Mouse (Mus musculus) inflammation-experienced regulatory T-cells, adult 6 months (primary cell): ENCODE data around the gene Letm1. TPM values are rescaled to one million over a fixed set of nuclear protein-coding genes. Genes with fewer than 3 reads are reported as not detected.

Source experiments
- ATAC-seq: one replicate; pipeline ENCODE4 v1.8.0; 2017
- polyA plus RNA-seq, 3 experiments: library from polyadenylated mRNA; unstranded; fragments of 100-300 nt; shearing (Covaris generic); gene quantifications; one replicate each; pipeline ENCODE4 v1.2.1; 2017

Gene Letm1
- polyA plus RNA-seq, 3 experiments from 2014 or later, result 9.1 to 21.2 (median 19.4) TPM

- ATAC-seq, result no peak
Observed at GRCm38 (mm10) chr5:33705612-33706349, 76.8 kb downstream of the Letm1 start.

DNA sequence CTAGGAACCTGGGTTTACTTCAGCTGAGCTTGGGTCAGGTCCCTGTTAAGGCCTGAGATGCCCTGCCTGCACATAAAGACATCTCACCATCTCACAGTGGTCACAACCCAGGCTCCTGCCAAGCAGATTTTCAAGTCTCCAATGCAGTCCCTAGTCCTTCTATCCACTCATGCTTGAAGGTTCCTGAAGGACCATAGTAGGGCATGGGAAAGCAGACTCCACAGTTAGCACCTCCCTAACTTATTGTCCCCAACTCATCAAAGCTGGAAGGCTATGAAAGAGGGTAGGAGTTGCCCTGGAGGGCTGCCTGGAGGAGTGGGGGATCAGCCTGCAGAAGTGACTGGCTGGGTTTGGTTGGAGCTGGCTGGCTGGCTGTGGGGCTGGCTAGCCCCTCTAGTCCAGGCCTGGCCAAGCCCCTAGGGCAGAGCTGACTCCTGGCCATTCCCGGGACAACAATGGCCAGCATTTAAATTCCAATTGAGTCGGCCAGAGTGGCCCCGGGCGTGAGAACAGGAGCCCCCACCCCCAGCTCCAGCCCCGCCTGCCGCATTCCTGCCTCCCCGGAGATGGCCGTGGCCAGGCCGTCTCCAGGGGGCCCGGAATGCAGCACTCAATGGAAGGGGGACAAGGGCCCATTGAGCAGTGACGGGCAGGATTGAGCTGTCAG lies 77.5 kb downstream of the Letm1 start:
- no peak for ATAC-seq

GRCm38 (mm10) chr5:33703999-33704398 lies 78.6 kb downstream of the Letm1 start:
- no peak for ATAC-seq

GRCm38 (mm10) chr5:33701832-33702231 lies 80.8 kb downstream of the Letm1 start:
- no peak for ATAC-seq

DNA sequence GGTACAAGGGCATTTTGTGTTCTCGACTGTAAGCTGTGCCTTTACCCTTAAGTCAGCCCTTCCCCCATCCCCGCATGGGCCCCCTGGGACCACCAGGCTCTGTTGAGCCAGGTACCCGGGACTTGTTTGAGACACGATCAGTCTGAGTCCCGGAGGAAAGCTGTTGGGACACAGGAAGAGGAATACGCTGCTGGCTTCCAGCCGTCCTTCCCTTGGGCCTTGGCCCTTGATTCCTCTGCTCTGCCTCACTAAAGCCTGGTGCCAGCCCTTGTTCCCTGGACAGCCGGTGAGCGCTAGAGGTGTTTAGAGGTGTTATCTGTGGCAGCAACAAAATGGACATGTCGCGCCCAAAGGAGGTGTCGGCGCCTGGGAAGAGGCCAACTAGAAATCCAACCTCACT lies 82.6 kb downstream of the Letm1 start:
- no peak for ATAC-seq

GRCm38 (mm10) chr5:33698669-33699068 lies 83.9 kb downstream of the Letm1 start:
- no peak for ATAC-seq

GRCm38 (mm10) chr5:33697947-33698512 lies 84.6 kb downstream of the Letm1 start:
- no peak for ATAC-seq

DNA sequence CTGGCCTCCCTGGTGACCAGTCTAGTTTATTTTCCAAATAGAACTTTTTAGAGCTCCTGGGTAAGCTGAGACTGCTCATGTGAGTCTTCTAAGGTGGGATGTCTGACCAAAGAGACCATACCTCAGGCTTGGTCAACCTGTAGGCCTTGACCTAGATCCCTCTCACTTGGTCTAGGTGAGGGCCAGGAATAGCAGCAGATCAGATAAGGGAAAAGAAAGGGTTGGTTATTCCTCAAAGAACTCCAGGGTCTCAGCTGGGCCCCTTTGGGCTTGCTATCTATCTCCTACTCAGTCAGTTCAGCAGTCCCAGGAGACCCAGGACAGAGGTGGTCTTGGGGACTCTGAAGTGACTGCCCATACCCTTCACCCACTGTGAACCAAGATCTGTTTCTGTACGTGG lies 85.1 kb downstream of the Letm1 start:
- ATAC-seq, result no peak

DNA sequence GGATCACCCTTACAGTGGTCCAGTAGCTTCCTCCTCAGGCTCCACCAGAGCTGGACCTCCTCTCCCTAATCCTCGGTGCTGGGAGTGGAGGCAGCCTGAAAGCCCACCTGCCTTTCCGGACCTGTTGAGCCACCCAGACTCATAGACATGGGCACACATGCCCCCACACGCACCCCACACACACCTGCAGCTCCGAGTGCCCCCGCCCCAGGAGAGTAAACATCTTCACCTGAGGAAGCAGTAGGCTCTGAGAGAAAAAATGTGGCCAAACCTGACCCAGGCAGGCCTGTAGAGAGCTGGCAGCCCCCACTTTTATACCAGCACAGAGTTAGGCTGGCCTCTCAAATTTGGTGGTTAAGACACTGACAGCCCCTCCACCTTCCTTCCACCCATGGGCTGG lies 86.2 kb downstream of the Letm1 start:
- ATAC-seq, result no peak

GRCm38 (mm10) chr5:33695718-33696121 lies 86.9 kb downstream of the Letm1 start:
- no peak for ATAC-seq

DNA sequence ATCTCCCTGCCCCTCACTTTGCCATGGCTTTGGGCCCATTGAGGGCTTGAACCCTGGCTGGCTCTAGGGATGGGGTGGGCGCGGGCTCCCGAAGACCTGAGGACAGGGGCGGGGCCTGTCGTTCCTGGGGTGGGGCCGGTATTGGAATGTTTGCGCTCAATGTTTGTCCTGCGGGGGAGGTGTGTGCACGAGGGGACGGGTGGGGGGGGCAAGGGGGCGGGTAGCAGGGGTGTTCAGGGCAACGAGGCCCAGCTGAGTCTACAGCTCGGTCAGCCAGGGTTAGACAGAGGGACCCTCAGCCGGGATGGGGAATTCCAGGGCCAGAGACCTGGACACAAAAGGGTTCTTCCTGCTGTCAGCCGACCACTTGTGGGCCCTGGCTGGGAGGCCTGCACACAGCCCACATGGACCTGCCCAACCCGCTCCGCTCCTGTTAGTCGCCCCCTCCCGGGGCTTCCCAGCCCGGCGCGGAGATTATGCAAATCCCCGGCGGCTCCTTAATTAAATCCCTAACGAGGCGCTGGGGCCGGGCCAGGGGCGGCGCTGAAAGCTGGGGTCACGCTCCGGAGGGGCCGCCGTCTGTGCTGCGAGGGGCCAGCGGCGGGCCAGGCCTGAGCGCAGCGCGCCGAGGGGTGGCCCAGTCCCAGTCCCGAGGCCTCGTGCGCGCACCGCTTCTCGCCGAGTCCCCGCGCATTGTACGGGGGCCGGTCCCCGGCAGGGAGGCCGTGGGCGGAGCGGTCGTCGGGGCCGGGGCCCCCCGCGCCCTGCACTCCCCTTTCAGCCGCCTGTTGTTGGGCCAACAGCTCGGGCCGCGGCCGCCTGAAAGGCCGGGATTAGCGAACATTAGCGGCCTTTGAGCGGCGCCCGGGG lies 87.5 kb downstream of the Letm1 start:
- no peak for ATAC-seq

- ATAC-seq, result no peak
Observed at GRCm38 (mm10) chr5:33694461-33694847, 88.2 kb downstream of the Letm1 start.

- ATAC-seq, result no peak
Observed at GRCm38 (mm10) chr5:33692393-33692792, 90.2 kb downstream of the Letm1 start.

DNA sequence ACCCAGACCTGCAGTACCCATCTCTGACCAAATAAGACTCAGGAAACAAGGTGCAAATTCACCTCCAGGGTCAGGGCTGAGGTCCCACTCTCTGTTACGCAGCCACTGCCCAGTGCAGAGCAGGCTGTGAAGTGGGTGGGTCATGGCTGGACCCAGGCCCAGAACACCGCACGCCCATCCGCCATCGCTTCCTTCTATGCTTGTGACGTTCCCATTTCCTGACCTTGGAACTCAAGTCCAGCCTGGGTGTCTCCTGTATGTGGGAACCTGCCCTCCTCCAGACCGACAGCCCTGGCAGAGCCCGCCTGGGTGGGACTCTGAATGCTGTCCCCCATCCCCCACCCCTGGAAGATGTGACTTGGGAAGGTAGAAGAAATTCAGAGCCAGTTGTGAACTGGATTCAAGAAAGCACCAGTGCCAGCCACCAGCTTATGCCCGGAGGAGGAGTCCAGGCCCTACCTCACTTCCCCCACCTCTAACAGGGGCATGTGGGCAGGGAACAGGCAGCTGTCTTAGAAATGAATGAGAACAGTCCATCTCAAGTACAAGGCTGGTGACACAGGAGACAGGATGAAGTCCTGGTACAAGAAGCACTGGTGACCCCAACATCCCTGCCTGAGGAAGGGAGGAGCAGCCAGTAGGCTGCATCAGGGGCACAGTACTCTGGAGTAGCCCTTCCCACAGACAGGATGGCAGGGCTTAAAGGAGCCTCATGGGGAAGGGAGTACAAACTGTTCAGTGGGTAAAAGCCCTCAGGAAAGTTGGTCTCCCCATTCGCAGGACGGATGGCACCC lies 92.6 kb downstream of the Letm1 start:
- ATAC-seq, result no peak

Other genes with a start within 250 kb of the Letm1 start
- gene Fam53a, start 153.2 kb downstream of the Letm1 start, polyA plus RNA-seq, result 10 to 100 TPM; 17.8 to 23.6 (median 22.2) TPM
- under 1 TPM; 0.63 to 0.82 (median 0.66) TPM for gene Gm9903, start 152.9 kb downstream of the Letm1 start, polyA plus RNA-seq
- gene Slbp, start 130.2 kb downstream of the Letm1 start, polyA plus RNA-seq, result 100 to 1,000 TPM; 121 to 329 (median 129) TPM
- 100 to 1,000 TPM in 1 of 3 experiments, 10 to 100 TPM in 2; 19.1 to 147 (median 22.1) TPM for gene Tacc3, start 124.7 kb downstream of the Letm1 start, polyA plus RNA-seq
- 10 to 100 TPM; 26.3 to 33.7 (median 32.2) TPM for gene Tmem129, start 124.4 kb downstream of the Letm1 start, polyA plus RNA-seq
- gene Fgfr3, start 61.1 kb downstream of the Letm1 start, polyA plus RNA-seq, result not detected
- 10 to 100 TPM; 15.1 to 31.2 (median 20.2) TPM for gene Nsd2, start 37.9 kb upstream of the Letm1 start, polyA plus RNA-seq
- 10 to 100 TPM; 38.6 to 41.2 (median 40.0) TPM for gene Nelfa, start 153.6 kb upstream of the Letm1 start, polyA plus RNA-seq
- 1 to 10 TPM in 1 of 3 experiments, not detected in 2; 1.5 TPM for gene Gm1673, start 200.6 kb upstream of the Letm1 start, polyA plus RNA-seq
- gene Nat8l, start 213.2 kb upstream of the Letm1 start, polyA plus RNA-seq, result not detected